Mouse (Mus musculus): ENCODE data around the gene Tmem14c. TPM values are rescaled to one million over a fixed set of nuclear protein-coding genes. Genes with fewer than 3 reads are reported as not detected.
A peak's percentile ranks its signal among the peaks of the same experiment; 100 is the strongest.
"Not testable (repeated sequence)": the region's sequence is repeated elsewhere in the genome, so short reads cannot be mapped to it uniquely, and the experiment has no call there.

The Tmem14c gene
- 160 and 178 TPM in 2 replicates for total RNA-seq (2021)
- long read RNA-seq, transcript Tmem14c-201 (6 exons, 914 nt) = major isoform, 97 of 140 reads
- long read RNA-seq, partial matches to known transcripts = 4 of 140 reads
- long read RNA-seq, other reads (novel, unspliced or antisense) = 39 of 140 reads

DNA sequence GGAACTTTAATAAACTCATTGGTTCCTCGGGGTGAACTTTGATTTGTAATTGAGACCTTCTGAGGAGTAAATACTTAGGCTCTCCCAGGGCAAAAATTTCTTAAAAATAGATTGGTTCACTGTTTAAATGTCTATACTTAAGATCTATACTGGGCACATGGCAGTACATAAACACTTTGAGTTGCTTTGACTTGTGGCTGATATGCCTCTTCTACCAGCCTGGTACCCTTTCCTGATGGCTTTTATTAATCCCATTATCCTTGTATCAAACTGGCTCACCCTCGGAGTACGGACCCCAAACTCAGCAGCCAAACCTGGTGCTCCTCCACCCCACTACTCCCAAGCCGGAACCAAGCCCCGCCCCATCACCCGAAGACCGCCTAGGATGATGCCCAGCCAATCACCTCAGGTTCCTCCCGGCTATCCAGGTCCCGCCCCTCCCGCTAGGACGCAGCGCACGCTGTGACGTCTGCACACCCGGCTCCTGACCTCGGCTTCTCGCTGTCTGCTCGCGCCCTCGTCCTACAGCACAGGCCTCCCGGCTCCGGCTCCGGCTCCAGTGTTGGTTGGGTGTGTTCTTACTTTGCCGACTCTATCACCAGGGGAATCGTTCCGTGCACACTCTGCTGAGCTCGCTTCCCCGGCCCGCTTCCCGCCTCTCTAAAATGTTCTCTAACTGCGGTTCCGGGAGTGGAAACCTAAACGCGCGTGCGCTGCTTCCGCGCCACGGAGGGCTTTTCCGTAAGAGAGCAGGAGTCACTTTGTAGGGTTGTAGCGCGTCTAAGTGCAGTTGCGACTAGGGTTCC, at the start of gene Tmem14c:
TSS of gene Tmem14c (plus strand) at position 464 of the 806 bp plus-strand sequence.
- DNase-seq = peak; percentile 96

DNA sequence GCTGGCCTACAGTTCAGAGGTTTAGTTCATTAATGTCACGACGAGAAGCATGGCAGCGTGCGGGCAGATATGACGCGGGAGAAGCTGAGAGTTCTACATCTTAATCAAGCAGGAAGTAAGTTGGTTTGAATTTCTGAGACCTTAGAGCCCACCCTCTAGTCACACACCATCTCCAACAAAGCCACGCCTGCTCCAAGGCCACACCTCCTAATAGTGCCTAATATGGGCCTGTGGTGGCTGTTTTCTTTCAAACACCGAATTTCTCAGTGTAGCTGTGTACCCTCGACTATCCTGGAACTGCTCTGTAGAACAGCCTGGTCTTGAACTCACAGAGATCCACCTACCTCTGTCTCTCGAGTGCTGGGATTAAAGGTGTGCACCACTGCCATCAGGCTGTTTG, 48.5 kb upstream of the Tmem14c start:
- DNase-seq = no peak

DNA sequence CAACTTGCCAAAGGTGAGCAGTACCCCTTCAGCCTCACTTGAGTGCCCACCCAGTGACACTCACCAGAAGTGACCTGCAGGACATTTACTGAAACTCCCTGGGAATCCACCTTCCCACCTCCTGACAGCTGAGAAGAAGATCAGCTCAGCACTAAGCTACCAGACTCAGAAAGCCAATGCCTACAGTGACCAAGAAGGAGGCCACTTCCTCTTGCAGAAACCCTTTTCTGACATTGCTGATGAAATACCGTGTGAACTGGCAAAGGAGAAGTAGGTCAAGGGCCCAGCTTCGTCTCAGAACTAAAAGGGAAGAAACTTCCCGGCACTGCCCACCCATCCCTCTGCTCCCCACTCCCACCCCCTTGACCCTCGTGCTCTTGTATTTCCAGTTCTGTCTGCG, 47.5 kb upstream of the Tmem14c start:
- no peak for DNase-seq

DNA sequence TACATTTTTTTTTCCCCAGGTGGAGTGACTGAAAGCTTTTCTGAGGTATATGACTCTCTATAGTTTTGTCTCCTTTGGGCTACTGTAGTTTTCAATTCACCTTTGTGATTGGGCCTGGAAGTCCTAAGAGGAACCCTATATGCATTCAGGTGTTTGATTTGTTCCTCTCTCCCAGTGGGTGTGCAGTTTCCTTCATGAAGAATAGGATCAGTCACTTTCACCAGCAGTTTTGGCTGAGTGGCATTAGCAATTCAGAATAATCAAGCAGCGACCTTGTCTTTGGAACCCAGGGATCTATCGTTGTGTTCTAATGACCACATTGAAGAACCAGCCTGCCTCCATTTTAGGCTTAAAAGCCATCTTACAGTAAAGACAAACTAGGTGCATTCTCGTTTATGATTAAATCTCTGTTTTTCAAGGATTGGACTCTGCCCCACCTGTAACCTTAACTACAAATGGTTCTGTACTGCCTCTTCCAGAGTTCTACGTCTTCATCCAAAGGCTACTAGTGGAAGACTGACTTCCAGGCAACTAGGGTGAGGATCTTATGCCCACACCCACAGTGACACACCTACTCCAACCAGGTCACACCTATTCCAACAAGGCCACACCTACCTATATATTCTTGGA, 46.2 kb upstream of the Tmem14c start:
- no peak for DNase-seq

DNA sequence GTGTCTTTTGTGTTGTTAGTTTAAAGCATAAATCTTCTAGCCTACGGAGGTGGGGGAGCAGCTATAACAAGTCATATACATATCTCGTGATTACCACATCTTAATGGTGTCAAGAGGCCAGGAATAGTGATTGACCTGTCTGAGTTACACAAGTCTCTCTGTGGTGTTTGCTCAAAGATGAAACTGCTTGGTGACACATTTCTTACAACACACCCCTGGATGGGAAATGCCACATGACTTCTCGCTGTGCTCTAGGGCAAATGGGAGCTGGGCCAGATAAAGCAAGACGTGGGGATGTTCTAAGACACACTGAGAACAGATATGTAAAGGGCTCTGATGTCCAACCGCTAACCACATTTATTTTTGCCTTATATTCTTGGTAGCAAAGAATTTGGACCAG, 44.8 kb upstream of the Tmem14c start:
- DNase-seq = no peak

DNA sequence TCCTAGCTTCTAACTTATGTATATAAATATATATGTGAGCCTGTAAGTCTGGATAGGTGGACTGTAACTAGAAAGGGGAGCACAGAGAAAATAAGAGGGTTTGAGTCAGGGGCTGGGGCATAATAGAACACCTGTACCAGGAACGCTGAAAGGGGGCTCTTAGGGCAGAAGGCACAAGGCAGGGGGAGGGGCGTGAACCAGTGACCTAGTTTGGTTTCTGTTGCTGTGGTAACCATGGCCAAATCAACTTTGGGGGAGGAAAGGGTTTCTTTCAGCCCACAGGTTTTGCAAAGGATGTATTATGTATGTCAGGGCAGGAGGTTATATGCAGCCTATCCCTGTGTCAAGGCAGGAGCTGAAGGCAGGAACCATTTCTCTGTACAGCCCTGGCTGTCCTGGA, 44.3 kb upstream of the Tmem14c start:
- no peak for DNase-seq

GRCm38 (mm10) chr13:40972976-40973375, 43.1 kb upstream of the Tmem14c start:
- DNase-seq = no peak

- DNase-seq = peak; percentile 56
These were observed 38.5 kb upstream of the Tmem14c start for GRCm38 (mm10) chr13:40977609-40978008.

- no peak for DNase-seq
These were observed 37.4 kb upstream of the Tmem14c start for GRCm38 (mm10) chr13:40978652-40979051.

DNA sequence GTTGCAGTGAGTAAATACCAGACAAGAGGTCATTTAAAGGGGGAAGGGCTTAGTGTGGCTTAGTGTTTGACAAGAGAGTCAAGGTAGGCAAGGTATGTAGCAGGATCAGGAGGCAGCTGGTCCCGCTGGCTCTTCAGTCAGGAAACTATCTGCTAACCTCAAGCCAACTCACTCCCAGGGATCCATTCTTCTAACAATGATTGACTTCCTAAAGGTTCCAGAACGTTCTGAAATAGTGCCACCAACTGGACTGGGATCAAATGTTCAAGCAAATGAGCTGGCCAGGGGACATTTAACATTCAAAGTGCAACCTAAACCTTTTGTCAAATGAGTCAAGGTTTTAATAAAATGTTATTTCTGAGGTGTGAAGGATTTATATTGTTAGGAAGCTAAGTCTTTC, 36.8 kb upstream of the Tmem14c start:
- no peak for DNase-seq

GRCm38 (mm10) chr13:40982759-40983158, 33.3 kb upstream of the Tmem14c start:
- DNase-seq = peak; percentile 14

GRCm38 (mm10) chr13:40986081-40986480, 30.0 kb upstream of the Tmem14c start:
- DNase-seq = no peak

DNA sequence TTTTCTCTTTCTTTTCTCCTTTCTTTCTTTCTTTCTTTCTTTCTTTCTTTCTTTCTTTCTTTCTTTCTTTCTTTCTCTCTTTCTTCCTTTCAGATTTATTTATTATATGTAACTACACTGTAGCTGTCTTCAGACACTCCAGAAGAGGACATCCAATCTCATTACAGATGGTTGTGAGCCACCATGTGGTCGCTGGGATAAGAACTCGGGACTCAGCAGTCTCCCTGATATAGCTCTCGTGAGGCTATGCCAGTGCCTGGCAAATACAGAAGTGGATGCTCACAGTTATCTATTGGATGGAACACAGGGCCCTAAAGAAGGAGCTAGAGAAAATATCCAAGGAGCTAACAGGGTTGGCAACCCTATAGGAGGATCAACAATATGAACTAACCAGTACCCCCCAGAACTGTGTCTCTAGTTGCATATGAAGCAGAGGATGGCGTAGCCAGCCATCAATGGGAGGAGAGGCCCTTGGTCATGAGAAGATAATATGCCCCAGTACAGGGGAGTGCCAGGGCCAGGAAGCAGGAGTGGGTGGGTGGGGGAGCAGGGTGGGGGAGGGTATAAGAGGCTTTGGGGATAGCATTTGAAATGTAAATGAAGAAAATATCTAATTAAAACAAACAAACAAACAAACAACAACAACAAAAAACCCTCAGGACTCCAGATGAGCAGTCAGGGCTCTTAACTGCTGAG, 28.3 kb upstream of the Tmem14c start:
- not testable (repeated sequence) for DNase-seq

DNA sequence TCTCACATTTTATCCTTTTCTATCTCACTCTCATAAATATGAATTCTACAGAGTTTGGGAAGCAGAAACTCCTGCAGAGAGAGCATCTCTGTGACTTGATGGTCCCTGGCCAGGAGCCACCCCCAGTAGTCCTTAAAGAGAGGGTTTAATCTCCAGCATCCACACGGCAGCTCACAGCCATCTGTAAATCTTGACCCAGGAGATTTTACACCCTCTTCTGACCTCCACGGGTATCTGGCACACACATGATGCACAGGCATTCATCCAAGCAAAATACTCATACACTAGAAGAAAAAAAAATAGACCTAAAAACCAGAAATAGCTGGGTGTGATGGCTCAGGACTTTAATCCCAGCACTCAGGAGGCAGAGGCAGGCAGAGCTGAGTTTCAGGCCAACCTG, 27.7 kb upstream of the Tmem14c start:
- no peak for DNase-seq

GRCm38 (mm10) chr13:40994487-40995263, 21.4 kb upstream of the Tmem14c start:
- DNase-seq = no peak

- DNase-seq = not testable (repeated sequence)
These were observed 17.6 kb upstream of the Tmem14c start for GRCm38 (mm10) chr13:40998537-40998936.

DNA sequence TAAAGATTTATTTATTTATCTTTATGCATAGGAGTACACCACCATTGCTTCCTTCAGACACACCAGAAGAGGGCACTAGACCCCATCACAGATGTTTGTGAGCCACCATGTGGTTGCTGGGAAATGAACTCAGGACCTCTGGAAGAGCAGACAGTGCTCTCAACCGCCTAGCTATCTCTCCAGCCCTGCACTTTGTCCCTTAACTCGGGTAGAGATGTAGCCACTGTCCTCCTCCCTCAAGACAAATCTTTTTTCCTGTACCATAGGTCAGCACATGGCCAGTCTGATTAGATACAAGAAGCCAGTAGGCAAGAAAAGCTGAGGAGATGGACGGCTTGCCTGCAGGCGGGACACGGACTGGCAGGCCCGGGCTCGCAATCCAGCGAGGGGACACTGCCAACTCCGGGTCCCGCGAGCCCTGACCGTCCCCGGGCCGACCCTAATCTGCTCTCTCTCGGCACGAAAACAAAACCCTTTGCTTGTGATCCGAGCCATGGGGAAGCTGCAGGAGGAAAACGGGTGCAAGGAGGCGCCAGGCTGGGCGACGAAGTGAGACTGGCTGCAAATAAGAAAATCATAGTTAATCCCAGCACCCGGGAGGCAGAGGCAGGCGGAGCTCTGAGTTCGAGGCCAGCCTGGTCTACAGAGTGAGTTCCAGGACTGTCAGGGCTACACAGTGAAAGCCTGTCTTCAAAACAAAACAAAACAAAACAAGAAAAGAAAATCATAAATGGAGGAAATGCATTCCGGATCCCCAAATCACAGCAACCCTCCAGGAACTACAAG, 15.8 kb upstream of the Tmem14c start:
- DNase-seq = peak; percentile 40

GRCm38 (mm10) chr13:41000926-41001639, 15.0 kb upstream of the Tmem14c start, which contains the start of gene Pak1ip1:
TSS of gene Pak1ip1 (plus strand) at chr13:41001023.
- peak; percentile 93 for DNase-seq

DNA sequence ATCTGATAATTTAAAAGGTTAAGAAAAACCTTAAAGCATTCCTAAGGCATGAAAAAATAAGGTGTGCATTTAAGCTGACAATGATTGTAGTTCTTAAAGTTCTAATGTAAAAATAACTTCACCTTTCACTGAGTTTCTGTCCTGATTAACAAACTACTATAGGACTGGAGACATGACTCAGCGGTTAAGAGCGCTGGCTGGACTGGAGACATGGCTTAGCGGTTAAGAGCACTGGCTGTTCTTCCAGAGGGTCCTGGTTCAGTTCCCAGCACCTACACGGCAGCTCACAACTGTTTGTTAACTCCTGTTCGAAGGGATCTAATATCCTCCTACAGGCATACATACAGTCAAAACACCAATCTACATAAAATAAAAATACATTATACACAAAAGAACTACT, 14.1 kb upstream of the Tmem14c start:
- no peak for DNase-seq

- no peak for DNase-seq
These were observed 9.8 kb upstream of the Tmem14c start for GRCm38 (mm10) chr13:41006244-41006643.

DNA sequence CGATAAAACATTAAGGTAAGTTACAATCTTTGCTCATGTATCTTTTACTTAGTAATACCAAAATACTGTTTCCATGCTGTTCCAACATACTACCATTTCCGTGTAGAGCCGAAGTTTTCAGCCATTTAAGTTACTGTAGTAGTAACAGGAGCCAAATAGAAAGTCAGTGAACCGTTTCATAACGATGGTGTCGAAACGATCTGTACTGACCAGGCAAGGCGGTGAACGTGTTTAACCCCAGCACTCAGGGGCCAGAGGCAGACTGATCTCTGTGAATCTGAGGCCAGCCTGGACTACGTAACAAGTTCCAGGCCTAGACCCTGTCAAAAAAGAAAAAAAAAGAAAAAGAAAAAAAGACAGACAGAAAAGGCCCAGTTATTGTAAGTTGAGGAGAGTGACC, 7.8 kb upstream of the Tmem14c start:
- DNase-seq = no peak
